Mouse (Mus musculus): ENCODE results near the gene A730071L15Rik.

Gene A730071L15Rik

DNA sequence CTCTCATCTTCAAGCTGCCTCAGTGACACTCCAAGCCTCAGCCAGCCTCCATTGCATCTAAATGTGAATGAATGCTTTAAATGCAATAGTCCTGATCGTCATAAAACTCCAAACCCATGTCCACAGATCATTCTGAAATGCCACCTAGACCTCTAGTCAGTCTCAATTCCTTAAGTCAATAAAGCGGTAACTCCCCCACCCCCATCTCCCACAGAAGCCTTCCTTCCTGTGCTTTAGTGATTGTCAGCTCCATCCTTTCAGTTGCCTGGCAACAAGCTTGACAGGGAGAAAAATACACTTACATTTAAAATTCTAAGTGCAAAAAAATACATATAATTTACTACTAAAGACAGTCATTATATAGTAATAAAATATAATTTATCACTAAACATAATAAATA is 16.6 kb upstream of the A730071L15Rik start:
- no peak for DNase-seq (ENCODE audit: low spot score)

- no peak for DNase-seq (ENCODE audit: low spot score)
Observed at GRCm38 (mm10) chr11:6184202-6184935, 15.5 kb upstream of the A730071L15Rik start.

GRCm38 (mm10) chr11:6187399-6187798 is 12.4 kb upstream of the A730071L15Rik start:
- DNase-seq (ENCODE audit: low spot score), result no peak

DNA sequence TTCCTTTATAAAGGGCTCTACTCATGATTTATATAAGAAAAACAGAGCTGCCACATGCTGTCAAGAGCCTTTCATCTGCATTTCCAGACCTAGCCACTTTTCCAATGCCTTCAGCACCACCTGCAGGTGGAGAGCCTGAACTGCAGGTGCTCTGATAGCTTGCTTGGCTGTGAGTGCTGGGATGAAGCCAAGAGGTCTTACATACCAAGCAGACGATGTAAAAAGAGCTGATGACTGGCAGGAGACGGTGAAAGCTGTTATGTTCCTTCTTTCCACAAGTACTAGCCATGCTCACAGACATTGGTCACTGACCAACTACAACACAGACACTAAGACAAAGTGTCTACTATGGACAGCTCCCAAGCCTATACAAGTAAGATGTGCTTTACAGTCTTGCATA is 12.0 kb upstream of the A730071L15Rik start:
- DNase-seq (ENCODE audit: low spot score), result peak; percentile 66

GRCm38 (mm10) chr11:6196780-6197179 is 3.0 kb upstream of the A730071L15Rik start:
- DNase-seq (ENCODE audit: low spot score), result no peak

DNA sequence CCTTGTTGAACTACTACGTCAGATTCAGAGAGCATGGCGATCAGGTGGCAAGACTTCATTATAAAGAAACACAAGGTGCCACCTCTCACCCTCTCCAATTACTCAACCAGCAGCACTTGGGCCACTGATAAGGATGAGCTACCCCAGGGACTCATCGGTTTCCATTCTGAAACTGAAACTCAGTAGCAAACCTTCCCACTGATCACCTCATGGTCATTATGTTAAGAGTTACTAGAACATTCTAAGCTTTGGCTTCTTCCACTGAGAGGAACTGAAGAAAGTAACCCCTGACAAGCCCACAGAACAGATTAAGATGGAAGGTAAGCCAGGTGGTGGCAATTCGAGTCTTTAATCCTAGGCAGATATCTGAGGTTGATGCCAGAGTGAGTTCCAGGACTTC is 1.4 kb upstream of the A730071L15Rik start:
- DNase-seq (ENCODE audit: low spot score), result no peak

DNA sequence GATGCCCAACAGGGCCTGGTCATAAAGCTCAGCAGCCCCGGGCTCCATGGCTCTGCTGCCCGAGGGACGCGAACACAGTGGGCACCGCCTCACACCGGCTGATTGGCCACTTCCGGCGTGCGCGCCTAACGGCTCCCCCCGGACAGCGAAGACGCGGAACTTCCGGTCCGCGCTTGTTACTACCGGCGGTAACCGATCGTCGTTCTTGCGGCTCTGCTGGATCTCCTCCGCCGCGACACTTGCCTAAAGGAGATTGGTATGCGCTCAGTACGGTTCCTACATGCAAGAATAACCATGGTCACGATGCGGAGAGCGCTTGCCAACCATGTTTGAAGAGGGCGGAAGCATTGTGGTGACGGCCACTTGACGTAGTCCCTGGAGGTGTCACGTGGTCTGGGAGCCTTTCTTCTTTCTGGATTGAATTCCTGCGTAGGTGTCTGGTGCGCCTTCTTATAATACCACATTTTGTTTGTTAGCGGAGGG is 299 bp downstream of the A730071L15Rik start, which contains the start of gene Nudcd3:
Nudcd3 (minus strand) TSS at position 329 of the 483 bp plus-strand sequence.
- peak; percentile 79 for DNase-seq (ENCODE audit: low spot score)

DNA sequence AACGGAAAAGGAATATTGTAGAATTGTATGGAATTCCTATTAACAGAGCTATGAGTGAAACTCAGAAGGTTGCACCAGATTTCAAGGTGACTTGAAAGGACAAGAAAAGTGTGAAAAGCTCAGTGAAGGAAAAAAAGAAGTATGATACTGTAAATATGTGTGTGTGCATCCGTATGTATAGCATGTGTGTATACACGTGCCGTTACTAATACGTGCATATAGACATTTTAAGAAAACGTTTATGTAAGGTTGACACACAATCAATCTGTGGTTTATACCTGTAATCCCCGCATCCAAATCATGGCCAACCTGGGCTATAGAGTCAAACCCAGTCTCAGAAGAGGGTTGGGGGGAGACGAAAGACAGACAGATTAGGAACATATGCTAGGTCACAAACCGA is 741 bp downstream of the A730071L15Rik start:
- DNase-seq (ENCODE audit: low spot score), result no peak

GRCm38 (mm10) chr11:6207090-6207489 is 7.3 kb downstream of the A730071L15Rik start:
- DNase-seq (ENCODE audit: low spot score), result no peak

GRCm38 (mm10) chr11:6208158-6208557 is 8.3 kb downstream of the A730071L15Rik start:
- DNase-seq (ENCODE audit: low spot score), result no peak

DNA sequence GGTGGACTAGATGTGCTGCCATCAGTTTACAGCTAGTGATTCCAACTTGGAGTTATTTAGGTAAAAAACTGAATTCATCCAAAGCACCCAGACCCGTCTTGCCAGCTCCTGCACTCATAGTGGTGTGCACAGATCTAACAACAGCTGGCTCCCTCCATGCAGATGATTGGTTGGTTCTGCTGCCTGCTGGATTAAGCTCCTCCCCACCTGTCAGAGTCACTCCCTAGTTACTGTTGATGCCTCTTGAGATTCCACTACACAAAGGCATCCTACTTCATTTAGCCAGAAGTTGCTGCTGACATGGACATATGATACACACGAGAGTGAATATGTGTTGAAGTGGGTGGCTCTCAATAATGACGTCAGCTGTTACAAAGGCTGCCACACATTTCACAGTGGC is 17.0 kb downstream of the A730071L15Rik start:
- DNase-seq (ENCODE audit: low spot score), result no peak

GRCm38 (mm10) chr11:6218189-6218896 is 18.5 kb downstream of the A730071L15Rik start:
- DNase-seq (ENCODE audit: low spot score), result no peak

DNA sequence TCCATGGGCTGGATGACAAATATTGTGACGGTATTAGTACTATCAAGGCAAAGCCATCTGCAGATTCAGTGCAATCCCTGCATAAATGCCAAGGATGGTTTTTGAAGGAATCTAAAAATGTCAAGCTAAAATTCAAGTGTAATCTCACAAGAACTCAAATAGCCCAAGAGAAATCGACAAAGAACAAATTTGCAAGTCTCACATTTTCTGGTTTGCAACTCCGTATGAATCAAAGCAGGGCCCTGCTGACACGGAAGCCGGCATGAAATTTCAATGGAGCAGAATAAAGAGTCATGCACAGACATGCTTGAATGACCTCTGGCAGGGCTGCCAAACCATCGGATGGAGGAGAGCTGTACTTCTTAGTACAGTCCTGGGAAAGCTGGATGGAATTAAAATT is 20.1 kb downstream of the A730071L15Rik start:
- no peak for DNase-seq (ENCODE audit: low spot score)

DNA sequence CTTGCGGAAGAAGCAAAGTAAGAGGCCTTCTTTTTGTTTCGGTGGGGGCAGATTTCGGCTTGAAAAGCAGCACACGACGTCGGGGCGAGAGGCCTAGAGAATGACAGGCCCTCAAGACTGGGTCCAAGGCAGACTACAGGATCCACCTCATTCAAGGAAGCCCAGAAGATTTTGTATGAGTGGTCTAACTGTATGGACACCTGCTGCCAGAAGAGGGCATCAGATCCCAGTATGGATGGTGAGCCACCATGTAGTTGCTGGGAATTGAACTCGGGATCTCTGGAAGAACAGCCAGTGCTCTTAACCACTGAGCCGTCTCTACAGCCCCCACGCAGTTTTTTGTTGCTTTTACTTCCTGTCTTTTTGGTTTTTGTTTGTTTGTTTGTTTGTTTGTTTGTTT is 22.4 kb downstream of the A730071L15Rik start:
- DNase-seq (ENCODE audit: low spot score), result no peak

- no peak for DNase-seq (ENCODE audit: low spot score)
Observed at GRCm38 (mm10) chr11:6224541-6225229, 24.9 kb downstream of the A730071L15Rik start.

- DNase-seq (ENCODE audit: low spot score), result no peak
Observed at GRCm38 (mm10) chr11:6230012-6230411, 30.2 kb downstream of the A730071L15Rik start, which contains the start of gene Npc1l1. TSS of gene Npc1l1 (minus strand) at chr11:6230143.

- no peak for DNase-seq (ENCODE audit: low spot score)
Observed at GRCm38 (mm10) chr11:6233025-6233424, 33.2 kb downstream of the A730071L15Rik start.

DNA sequence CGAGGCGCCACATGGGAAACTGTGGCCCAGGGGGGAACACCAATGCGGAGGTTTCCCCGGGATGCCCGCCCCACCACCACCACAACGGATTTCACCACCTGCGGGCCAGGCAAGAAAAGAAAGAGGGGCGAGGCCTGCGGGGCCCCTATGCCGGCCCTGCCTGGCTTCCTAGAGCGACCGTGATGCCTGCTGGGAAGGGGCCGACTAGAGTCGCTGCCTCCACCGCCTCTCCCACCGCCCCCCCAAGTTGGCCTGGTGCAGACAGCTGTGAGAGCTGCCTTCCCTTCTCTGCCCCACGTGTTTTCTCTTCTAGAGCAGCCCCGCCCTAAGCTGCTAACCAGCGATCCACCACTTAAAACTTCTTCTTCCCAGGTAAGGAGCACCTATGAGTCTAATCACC is 44.9 kb downstream of the A730071L15Rik start:
- DNase-seq (ENCODE audit: low spot score), result no peak
